Mouse (Mus musculus) olfactory bulb, adult 2 months (tissue): ENCODE results near the gene Stxbp5l. TPM values are rescaled to one million over a fixed set of nuclear protein-coding genes. Genes with fewer than 3 reads are reported as not detected.
"Not testable (repeated sequence)": the region's sequence is repeated elsewhere in the genome, so short reads cannot be mapped to it uniquely, and the experiment has no call there.

Experiments used
- H3K27ac ChIP-seq: fragments of 200-500 bp; 2 replicates; pipeline ENCODE4 v1.5.1; 2012; ENCODE audit warnings: low read depth, low read length; ENCODE audit not compliant: insufficient read depth
- H3K4me1 ChIP-seq: fragments of 200-500 bp; 2 replicates; pipeline ENCODE4 v1.6.1; 2012; ENCODE audit warnings: low read length; ENCODE audit not compliant: control insufficient read depth, insufficient read depth
- H3K4me3 ChIP-seq: fragments of 200-500 bp; 2 replicates; pipeline ENCODE4 v1.5.1; 2012; ENCODE audit warnings: mild to moderate bottlenecking, low read depth, low read length, moderate library complexity; ENCODE audit not compliant: insufficient read depth
- CTCF ChIP-seq: fragments of 200-500 bp; IDR thresholded peaks from 2 replicates; pipeline ENCODE4 v1.5.1; 2012; ENCODE audit warnings: low read depth, mild to moderate bottlenecking, low read length, moderate library complexity; ENCODE audit not compliant: insufficient read depth
- POLR2A ChIP-seq: fragments of 200-500 bp; IDR thresholded peaks from 2 replicates; pipeline ENCODE4 v1.6.1; 2012; ENCODE audit warnings: mild to moderate bottlenecking, low read depth, low read length, moderate library complexity; ENCODE audit not compliant: insufficient read depth
- WGBS: fragments of 180-500 bp; shearing (Covaris S2); methylation state at CpG from one replicate; pipeline ENCODE4 v1.1.7; 2018; 5-methylcytosine and 5-hydroxymethylcytosine counted together
- polyA plus RNA-seq: library from polyadenylated mRNA; stranded (reverse); fragments of >200 nt; gene quantifications from 2 replicates; pipeline ENCODE4 v1.2.4, GENCODE M21; 2012; ENCODE audit warnings: low replicate concordance; ENCODE audit not compliant: missing spikeins, insufficient read depth, insufficient read length

Gene Stxbp5l
- polyA plus RNA-seq, 1 experiment, result not detected

- TF ChIP-seq CTCF (no peak), POLR2A (no peak)
- WGBS, result 86% methylated on average over 4 of the region's 4 CpGs
- H3K27ac ChIP-seq, result no peak overlapping the region
- no peak overlapping the region for H3K4me3 ChIP-seq
- peaks cover 3% of the 10 kb centered on the region; the same call in 1 of the 2 replicates for H3K4me1 ChIP-seq
These were observed 4.6 kb upstream of the Stxbp5l start for GRCm38 (mm10) chr16:37389201-37389905.

GRCm38 (mm10) chr16:37384369-37384768 is 393 bp downstream of the Stxbp5l start:
- Histone ChIP-seq H3K4me3 (peak overlapping the region; percentile 98), H3K27ac (peak overlapping the region; percentile 97), H3K4me1 (peaks cover 3% of the 10 kb centered on the region; the same call in 1 of the 2 replicates)
- under 1% methylated on average over 30 of the region's 30 CpGs for WGBS
- TF ChIP-seq POLR2A (no peak), CTCF (no peak)

- Histone ChIP-seq H3K27ac (no peak overlapping the region), H3K4me1 (peaks cover 3% of the 10 kb centered on the region; the same call in 1 of the 2 replicates), H3K4me3 (peak overlapping the region; percentile 46)
- TF ChIP-seq CTCF, result no peak
- TF ChIP-seq POLR2A, result no peak
- WGBS, result 38% methylated on average over 4 of the region's 4 CpGs
These were observed 1.3 kb downstream of the Stxbp5l start for GRCm38 (mm10) chr16:37383426-37383825.

GRCm38 (mm10) chr16:37372716-37373115 is 12.0 kb downstream of the Stxbp5l start:
- no peak overlapping the region for H3K27ac ChIP-seq
- 65% methylated on average over 1 of the region's 1 CpGs for WGBS

GRCm38 (mm10) chr16:37367426-37367825 is 17.3 kb downstream of the Stxbp5l start:
- Histone ChIP-seq H3K4me3 (no peak overlapping the region), H3K27ac (no peak overlapping the region), H3K4me1 (no peaks in the 10 kb centered on the region)
- TF ChIP-seq CTCF, result no peak
- TF ChIP-seq POLR2A, result no peak
- WGBS, result 86% methylated on average over 4 of the region's 4 CpGs

More at GRCm38 (mm10) chr16:37372716-37373115, 12.0 kb downstream of the Stxbp5l start:
- Histone ChIP-seq H3K4me1 (no peaks in the 10 kb centered on the region), H3K4me3 (no peak overlapping the region)
- TF ChIP-seq CTCF, result no peak
- TF ChIP-seq POLR2A, result no peak

GRCm38 (mm10) chr16:37363958-37364357 is 20.8 kb downstream of the Stxbp5l start:
- H3K4me3 ChIP-seq, result no peak overlapping the region
- WGBS, result 85% methylated on average over 2 of the region's 2 CpGs

GRCm38 (mm10) chr16:37355621-37356020 is 29.1 kb downstream of the Stxbp5l start:
- Histone ChIP-seq H3K27ac (no peak overlapping the region), H3K4me3 (no peak overlapping the region), H3K4me1 (0 out of 2 replicates have a peak, but pooled peaks cover 5% of the 10 kb centered on the region)
- TF ChIP-seq POLR2A (no peak), CTCF (no peak)
- WGBS, result 92% methylated on average over 3 of the region's 3 CpGs

More at GRCm38 (mm10) chr16:37363958-37364357, 20.8 kb downstream of the Stxbp5l start:
- Histone ChIP-seq H3K27ac (no peak overlapping the region), H3K4me1 (no peaks in the 10 kb centered on the region)
- TF ChIP-seq CTCF (no peak), POLR2A (no peak)

GRCm38 (mm10) chr16:37347092-37347491 is 37.7 kb downstream of the Stxbp5l start:
- Histone ChIP-seq H3K27ac (no peak overlapping the region), H3K4me1 (no peaks in the 10 kb centered on the region; the same call in 1 of the 2 replicates), H3K4me3 (no peak overlapping the region)
- 3% methylated on average over 3 of the region's 3 CpGs for WGBS
- TF ChIP-seq POLR2A (no peak), CTCF (no peak)

GRCm38 (mm10) chr16:37344960-37345359 is 39.8 kb downstream of the Stxbp5l start:
- Histone ChIP-seq H3K4me3 (no peak overlapping the region), H3K27ac (no peak overlapping the region), H3K4me1 (no peaks in the 10 kb centered on the region; the same call in 1 of the 2 replicates)
- no peak for TF ChIP-seq CTCF
- no peak for TF ChIP-seq POLR2A
- WGBS, result 69% methylated on average over 2 of the region's 2 CpGs

- not testable (repeated sequence) for H3K4me1 ChIP-seq, H3K4me3 ChIP-seq, H3K27ac ChIP-seq
These were observed 43.3 kb downstream of the Stxbp5l start for GRCm38 (mm10) chr16:37341446-37341845.
